Mouse (Mus musculus) T-cell, adult 2 months (primary cell): ENCODE results near the gene Tbc1d12.
A peak's percentile ranks its signal among the peaks of the same experiment; 100 is the strongest.
"Not testable (repeated sequence)": the region's sequence is repeated elsewhere in the genome, so short reads cannot be mapped to it uniquely, and the experiment has no call there.

Experiments
- DNase-seq: peaks from one replicate; pipeline ENCODE4 v3.0.0; 2022; ENCODE audit warnings: low spot score

Gene Tbc1d12

GRCm38 (mm10) chr19:38836438-38837170 is at the start of gene Tbc1d12:
TSS of gene Tbc1d12 (plus strand) at chr19:38836579.
- DNase-seq, result peak; percentile 80

GRCm38 (mm10) chr19:38787756-38788155 is 48.6 kb upstream of the Tbc1d12 start:
- no peak for DNase-seq

DNA sequence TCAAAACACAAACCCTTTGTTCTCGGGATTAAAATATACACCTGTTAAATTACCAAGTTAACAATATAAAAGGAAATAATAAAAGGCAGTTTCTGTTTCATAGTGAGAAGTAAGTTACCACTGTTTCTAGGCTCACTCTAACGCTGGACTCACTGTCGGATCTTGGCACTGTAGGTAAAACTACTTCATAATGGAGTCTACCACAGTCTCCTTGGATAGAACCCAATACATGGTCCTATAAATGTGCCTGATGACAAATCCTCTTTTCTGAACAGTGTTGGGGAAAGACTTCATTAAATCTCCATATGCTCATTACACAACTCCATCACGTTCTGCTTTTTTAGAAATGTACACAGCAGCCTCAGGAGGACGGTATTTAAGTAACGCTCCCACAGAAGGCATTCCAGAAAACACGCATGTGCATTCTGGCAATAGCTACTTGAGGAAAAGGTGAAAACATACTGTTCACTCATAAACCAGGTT is 42.8 kb upstream of the Tbc1d12 start:
- no peak for DNase-seq

DNA sequence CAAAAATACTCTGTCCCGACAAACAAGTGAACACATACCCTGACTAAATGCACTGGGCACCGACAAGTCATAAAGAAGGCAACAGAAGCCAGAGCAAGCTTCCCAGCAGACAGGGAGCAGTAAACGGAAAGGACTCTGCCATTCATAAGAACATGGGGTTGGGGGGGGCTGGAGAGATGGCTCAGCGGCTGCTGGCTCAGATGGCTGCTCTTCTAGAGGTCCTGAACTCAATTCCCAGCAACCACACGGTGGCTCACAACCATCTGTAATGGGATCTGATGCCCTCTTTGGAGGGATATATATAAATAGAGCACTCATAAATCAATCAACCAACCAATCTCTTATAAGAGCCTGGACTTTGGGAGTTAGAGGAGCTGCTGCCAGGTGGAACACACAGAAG is 39.8 kb upstream of the Tbc1d12 start:
- DNase-seq, result no peak

DNA sequence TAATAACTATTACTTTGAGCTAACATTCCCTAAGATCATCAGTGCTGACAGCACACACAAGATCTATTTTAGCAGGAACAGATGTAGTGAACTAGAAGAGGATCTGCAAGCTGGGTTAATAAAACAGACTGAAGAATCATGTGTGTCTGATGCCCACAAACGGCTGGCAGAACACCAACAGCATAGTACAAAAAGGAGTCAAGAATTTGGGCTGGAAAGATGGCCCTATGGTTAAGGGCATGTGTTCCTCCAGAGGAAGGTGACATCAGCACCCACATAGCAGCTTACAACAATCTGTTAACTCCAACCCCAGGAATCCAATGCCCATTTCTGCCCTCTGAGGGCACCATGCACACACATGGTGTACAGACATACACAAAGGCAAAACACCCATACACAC is 38.1 kb upstream of the Tbc1d12 start:
- DNase-seq, result no peak

DNA sequence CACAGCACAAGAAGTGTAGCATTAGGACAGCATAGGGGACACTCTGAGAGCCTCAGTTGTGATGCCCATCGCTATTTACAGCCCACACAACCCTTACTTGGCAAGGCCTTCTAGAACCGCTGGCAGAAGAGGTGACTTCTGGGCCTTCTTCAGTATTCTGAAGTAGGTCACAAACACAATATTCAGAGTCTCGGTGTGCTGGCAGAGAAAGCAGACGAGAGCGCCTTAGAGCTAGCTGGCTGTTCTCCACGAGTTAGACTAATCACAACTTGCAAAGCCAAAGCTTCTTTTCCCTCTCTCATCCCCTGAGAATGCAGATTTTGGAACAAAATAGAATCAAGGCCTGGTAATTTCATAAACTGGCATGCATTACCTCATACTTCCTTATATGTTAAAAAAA is 37.6 kb upstream of the Tbc1d12 start:
- DNase-seq, result no peak

DNA sequence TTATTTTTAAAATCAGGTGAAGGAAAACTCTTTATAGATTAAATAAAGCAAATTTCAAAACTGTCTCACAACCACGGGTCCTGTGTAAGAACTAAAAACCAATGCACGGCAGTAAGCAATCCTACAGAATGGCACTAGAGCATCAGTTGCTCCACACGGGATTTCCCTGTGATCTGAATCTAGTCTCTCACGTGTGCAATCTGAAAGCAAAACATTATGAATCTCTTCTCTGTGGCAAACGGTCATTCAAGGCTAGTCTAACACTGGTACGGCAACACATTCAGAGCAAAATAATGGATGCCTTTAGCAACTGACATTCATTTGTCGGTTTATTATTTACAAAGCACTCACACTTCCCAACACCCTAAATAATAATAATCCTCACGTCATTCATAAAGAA is 18.2 kb upstream of the Tbc1d12 start:
- no peak for DNase-seq

DNA sequence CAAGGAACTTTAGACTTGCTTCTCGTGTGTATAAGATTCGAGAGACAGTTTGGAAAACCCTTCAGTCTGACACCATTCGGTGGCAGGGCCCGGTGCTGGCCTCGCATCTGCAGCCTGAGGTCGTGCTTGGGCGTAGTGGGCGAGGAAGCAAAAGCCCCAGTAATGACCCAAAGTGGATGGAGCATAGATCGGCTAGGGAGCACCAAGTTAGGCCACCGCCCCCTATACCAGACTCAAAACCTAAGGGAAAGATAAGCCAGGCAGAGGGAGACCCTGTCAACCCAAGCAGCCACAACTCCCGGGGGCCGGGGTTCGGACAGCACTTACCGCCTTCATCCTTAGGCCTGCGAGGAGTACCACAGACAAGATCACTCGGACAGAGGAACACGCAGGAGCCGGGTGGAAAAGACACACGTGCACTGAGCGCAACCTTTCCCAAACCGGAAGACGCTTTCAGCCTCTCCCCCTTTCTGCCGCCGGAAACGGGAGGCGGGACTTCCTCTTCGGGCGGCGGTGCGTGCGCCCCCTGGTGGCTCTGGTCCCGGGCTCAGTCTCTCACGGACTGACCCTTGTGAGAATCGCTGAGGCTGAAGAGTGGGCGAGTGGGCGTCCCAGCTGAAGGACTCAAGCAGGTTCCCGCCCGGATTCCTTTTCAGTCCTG is 17.5 kb upstream of the Tbc1d12 start, which contains the start of gene Noc3l:
Gene Noc3l (minus strand): TSS at position 472 of the 661 bp plus-strand sequence.
- peak; percentile 90 for DNase-seq

DNA sequence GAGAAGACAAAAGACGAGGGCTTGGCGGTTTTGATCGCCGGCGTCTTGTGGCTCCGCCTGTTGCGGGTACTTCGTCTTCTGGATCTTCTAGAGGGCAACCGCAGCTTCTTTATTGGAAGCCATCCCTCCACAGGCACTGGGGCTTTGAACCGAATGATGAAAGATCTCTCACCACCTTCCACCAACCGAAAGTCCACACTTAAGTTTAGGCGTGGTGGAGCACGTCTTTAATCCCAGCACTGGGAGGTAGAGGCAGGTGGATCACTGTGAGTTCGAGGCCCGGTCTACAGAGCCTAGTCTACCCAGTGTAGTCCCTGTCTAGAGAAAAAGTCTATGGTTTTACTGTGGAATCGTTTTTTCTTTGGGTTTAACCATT is 17.0 kb upstream of the Tbc1d12 start:
- no peak for DNase-seq

- no peak for DNase-seq
These were observed 16.1 kb upstream of the Tbc1d12 start for GRCm38 (mm10) chr19:38820186-38820804.

DNA sequence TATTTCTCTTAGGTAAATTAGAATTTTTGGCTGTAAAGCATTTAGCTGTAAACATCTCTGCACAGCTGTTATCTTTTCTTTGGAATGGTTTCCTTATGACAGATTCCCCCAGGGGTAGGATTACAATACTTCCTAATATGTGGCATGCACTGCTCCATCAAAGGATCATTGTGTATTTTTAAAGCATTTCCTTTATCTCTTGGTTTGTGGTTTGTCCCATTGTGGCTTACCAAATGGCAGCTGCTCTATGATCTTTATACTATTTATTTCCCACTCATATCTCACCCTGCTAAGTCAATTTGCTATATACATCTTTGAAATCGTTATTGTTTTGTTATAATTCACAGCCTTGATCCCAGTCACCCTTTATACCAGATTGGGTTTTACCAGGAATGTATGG is 3.2 kb upstream of the Tbc1d12 start:
- no peak for DNase-seq

DNA sequence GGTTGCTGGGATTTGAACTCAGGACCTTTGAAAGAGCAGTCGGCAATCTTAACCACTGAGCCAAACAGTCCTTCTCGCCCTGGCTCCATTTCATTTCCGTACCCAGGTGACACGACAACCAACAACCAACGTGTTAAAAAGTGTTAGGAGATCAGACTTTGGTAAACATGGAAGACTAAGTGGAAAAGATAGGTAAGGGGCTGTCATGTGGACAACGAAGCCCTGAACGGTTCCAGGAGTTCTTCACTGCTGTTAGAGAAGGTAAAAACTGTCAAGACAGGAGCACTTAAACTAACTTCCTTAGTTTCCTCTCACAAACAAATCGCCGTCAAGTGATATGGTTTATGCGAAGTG is 318 bp upstream of the Tbc1d12 start:
- DNase-seq, result no peak

GRCm38 (mm10) chr19:38837171-38837641 is 827 bp downstream of the Tbc1d12 start:
- DNase-seq, result peak; percentile 21

DNA sequence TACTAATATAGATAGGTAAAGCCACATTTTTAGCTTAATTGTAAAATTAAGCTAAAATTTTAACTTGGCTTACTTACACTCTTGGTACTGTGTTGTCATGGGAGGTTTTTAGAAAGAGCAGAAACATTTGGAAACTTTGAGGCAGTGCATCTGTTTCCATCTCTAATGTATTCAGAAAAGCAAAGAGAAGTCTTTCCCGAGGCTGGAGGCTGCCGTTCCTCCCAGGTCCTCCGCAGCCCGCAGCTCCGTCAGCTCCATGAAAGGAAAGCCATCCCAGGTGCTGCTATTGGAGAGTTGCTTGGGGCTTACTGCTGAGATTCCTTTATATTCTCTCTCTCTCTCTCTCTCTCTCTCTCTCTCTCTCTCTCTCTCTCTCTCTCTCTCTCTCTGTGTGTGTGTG is 8.4 kb downstream of the Tbc1d12 start:
- DNase-seq, result no peak

- DNase-seq, result no peak
These were observed 10.0 kb downstream of the Tbc1d12 start for GRCm38 (mm10) chr19:38846373-38846772.

GRCm38 (mm10) chr19:38858224-38858623 is 21.8 kb downstream of the Tbc1d12 start:
- DNase-seq, result no peak

- DNase-seq, result no peak
These were observed 26.1 kb downstream of the Tbc1d12 start for GRCm38 (mm10) chr19:38862523-38862922.

GRCm38 (mm10) chr19:38874825-38875224 is 38.4 kb downstream of the Tbc1d12 start:
- not testable (repeated sequence) for DNase-seq

- DNase-seq, result no peak
These were observed 43.9 kb downstream of the Tbc1d12 start for GRCm38 (mm10) chr19:38880300-38880699.

DNA sequence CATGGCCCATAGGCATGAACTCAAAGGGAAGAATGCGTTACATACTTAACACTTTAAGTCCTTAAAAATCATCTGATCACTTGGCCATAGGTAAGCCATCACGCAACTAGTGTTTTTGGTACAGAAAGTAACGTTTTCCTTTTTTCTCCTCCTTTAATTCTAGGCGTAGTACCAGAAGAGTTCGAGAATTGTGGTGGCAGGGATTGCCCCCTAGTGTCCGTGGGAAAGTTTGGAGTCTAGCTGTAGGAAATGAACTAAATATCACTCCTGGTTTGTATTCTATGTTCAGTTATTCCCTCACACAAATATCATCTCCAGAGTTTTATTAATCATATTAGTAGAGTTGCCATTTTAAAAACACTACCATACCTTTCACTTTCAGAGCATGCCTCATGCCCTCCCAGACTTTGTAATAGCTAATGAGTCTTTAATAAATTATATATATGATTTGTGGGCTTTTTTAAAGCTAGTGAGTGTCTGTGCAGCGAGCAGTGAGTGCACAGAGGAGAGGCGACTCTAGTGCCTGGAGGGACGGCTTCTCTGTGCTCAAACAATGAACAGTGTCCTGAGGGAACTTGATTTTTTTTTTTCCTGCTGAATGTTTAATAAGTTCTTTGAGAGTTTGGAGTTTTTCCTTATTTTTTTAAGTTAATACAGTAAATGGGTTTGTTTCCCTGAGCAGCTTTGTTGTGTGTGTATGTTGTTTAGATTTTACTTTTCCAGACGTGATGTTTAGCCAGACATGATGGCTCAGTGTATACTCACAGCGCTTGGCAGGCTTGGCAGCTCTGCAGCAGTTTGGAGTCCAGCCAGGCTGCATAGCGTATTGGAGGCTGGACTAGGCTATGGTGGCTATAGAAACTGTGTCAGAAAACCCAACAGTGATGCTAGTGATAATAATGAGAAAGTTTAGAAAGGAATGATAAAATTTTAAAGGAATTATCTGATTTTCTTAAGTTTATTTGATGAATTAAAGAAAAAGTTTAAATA is 65.1 kb downstream of the Tbc1d12 start:
- DNase-seq, result no peak

DNA sequence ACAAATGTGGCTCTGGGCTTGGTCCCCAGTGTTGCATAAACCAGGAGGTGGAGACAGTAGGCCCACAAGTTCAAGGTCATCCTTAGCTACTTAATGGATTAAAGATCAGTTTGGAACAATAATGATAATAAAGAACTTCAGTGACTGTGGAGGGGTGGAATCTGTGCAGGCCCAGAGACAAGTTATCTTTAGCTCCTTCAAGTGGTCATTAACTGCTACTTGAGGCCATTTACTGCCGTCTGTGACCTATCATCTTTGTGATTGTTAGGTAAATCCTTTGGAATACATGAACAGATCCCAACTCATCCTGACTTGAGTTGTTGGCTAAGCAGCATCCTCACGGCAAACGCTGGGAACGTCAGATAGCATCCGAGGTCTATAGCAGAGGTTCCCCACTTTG is 66.1 kb downstream of the Tbc1d12 start:
- no peak for DNase-seq

DNA sequence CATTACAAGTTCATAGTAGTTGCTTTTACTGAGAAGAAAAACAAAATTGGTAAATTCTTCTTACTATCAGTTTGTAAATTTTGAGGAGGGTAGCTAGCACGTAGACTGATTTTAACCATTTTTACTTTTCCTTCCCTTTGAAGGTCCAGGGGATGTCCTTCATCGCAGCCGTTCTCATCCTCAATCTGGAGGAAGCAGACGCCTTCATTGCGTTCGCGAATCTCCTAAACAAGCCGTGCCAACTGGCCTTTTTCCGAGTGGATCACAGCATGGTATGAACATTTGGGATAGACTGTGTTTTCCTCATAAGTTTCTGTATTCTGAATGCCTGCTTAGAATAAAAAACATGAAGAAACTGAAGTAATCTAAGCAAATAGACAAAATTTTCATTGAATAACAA is 77.4 kb downstream of the Tbc1d12 start:
- DNase-seq, result no peak
